Mouse (Mus musculus): Measurements from ENCODE around the gene Olfr785.

DNA sequence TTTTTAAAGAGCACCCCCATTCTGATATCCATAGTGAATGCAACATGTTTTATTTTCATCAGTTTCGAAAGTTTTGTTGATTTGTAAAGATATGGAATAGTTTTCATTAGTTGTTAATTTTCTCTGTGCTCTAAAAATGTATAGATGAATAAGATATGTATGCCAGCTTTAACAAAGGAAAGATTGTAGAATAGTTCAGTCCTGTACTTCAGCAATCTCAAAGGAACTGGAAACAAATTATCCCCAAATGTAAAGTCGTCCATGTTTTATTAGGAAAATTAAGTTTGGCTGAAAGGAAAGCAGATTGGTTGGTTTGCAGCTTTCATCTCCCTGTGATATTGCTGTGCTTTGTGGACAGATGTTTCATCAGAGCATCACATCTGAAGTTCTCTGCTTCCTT lies at the start of gene Olfr785:
- TF ChIP-seq CTCF (IDR thresholded peaks at IDR 0.05; ENCODE audit: low read depth) (no peak), EP300 (IDR thresholded peaks at IDR 0.05; ENCODE audit: low read depth) (no peak)
